Mouse (Mus musculus): ENCODE measurements around the gene Sdad1. TPM values are rescaled to one million over a fixed set of nuclear protein-coding genes. Genes with fewer than 3 reads are reported as not detected.

The Sdad1 gene
- total RNA-seq, 2 experiments from 2014 or later: 18.6 to 20.2 TPM

- no peak for DNase-seq (ENCODE audit: low spot score in 2 of 2)
- intact Hi-C loops (cut with DNase I): no loop called here
Measured at GRCm38 (mm10) chr5:92318596-92318995, 8.3 kb upstream of the Sdad1 start.

GRCm38 (mm10) chr5:92318119-92318518, 7.8 kb upstream of the Sdad1 start:
- no peak for DNase-seq (ENCODE audit: low spot score in 2 of 2)
- intact Hi-C loops (cut with DNase I): no loop called here

DNA sequence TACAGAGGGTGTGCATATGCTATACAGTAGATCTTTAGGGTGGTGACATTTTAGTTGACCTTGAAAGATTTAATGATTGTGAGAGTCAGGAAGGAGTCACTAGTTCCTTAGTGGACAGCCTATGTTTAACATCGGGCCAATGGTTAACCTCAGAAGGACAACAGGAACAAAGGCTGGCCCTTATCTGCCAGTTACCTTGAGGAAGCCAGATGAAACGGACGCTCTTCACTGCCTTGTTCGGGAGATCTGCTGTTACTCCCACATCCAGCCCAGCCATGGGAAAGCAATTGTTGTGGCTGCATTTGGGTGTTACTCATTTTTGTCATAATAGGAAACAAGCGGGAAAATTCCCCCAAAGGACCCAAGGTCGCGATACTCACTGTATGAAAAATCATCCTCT, 3.5 kb upstream of the Sdad1 start:
- DNase-seq (ENCODE audit: low spot score in 2 of 2): no peak
- intact Hi-C loops (cut with DNase I): no loop called here

- peak; percentile 95 to 96 for DNase-seq (ENCODE audit: low spot score in 2 of 2)
- intact Hi-C loops (cut with DNase I): loop anchor here (1.0 kb wide), 1 partner anchor 69 kb away; no protein-coding TSS in a partner anchor
Measured at GRCm38 (mm10) chr5:92312046-92312715, 1.9 kb upstream of the Sdad1 start.

DNA sequence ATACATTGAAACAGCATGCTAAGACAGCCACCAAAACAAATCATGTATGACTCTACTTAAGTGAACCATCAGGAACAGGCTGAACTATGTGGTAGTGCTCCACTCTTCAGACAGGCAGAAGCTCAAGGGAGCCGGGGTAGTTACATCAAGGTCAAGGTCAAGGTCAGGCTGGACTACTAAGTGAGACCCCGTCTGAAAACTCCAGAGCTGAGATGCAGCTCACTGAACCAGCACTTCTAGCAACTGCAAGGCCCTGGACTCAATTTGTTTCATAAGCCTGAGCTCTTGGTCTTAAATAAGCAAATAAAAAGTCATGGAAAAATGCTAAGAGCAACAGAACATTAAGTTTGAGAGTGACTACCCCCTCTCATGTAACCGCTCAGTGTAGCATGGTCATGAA, 6.0 kb downstream of the Sdad1 start:
- DNase-seq (ENCODE audit: low spot score in 2 of 2): no peak
- intact Hi-C loops (cut with DNase I): no loop called here

GRCm38 (mm10) chr5:92302149-92302840, 8.0 kb downstream of the Sdad1 start:
- intact Hi-C loops (cut with DNase I): no loop called here
- DNase-seq (ENCODE audit: low spot score in 2 of 2): no peak

GRCm38 (mm10) chr5:92294525-92294924, 15.8 kb downstream of the Sdad1 start:
- intact Hi-C loops (cut with DNase I): loop anchor here (10.0 kb wide), 1 partner anchor 100 kb away; no protein-coding TSS in a partner anchor
- no peak for DNase-seq (ENCODE audit: low spot score in 2 of 2)

GRCm38 (mm10) chr5:92291652-92292414, 18.4 kb downstream of the Sdad1 start:
- intact Hi-C loops (cut with DNase I): loop anchor here (10.0 kb wide), 1 partner anchor 97 kb away; no protein-coding TSS in a partner anchor
- DNase-seq (ENCODE audit: low spot score in 2 of 2): no peak

DNA sequence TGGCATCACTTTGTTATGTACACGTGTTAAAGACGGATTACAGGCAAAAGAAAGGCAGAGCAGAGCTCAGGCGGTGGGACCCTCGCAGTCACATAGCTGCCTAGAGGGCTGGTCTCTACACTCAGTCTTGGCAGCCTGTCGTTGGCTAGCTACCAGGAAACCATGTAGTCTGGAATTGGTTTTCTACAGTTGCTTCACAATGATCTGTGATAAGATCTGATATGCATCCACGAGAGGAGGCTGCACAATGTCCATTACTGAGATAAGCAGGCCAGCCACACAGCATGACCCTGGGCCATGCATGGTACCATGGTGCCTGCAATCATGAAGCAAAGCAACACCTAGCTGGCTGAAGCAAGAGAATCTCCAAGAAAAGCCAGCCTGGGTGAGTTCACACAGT, 22.4 kb downstream of the Sdad1 start:
- DNase-seq (ENCODE audit: low spot score in 2 of 2): no peak
- intact Hi-C loops (cut with DNase I): no loop called here

- intact Hi-C loops (cut with DNase I): no loop called here
- DNase-seq (ENCODE audit: low spot score in 2 of 2): no peak
Measured at GRCm38 (mm10) chr5:92283107-92283506, 27.2 kb downstream of the Sdad1 start.

DNA sequence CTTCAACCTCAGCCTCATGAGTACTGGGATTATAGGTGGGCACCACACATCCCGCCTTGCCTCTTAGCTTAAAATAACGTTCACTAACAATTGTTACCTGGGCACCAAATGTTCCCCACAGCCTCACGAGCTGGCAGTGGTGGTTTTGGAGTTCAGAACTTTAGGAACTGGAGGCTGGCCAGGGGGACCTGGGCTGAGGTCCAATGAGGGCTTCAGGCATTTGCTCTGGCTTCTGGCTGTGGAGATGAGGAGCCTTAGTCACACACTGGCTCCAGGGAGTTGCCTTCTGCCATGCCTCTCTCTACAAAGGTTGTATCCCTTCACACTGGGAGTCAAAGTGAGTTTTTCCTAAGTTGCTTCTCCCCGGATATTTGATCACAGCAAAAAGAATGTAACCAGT, 27.7 kb downstream of the Sdad1 start:
- DNase-seq (ENCODE audit: low spot score in 2 of 2): no peak
- intact Hi-C loops (cut with DNase I): no loop called here

- intact Hi-C loops (cut with DNase I): no loop called here
- no peak for DNase-seq (ENCODE audit: low spot score in 2 of 2)
Measured at GRCm38 (mm10) chr5:92278942-92279537, 31.2 kb downstream of the Sdad1 start.

- peak; percentile 68 to 73 for DNase-seq (ENCODE audit: low spot score in 2 of 2)
- intact Hi-C loops (cut with DNase I): no loop called here
Measured at GRCm38 (mm10) chr5:92277437-92278394, 32.6 kb downstream of the Sdad1 start, which contains the start of gene Naaa. TSS of gene Naaa (minus strand) at chr5:92278170.

DNA sequence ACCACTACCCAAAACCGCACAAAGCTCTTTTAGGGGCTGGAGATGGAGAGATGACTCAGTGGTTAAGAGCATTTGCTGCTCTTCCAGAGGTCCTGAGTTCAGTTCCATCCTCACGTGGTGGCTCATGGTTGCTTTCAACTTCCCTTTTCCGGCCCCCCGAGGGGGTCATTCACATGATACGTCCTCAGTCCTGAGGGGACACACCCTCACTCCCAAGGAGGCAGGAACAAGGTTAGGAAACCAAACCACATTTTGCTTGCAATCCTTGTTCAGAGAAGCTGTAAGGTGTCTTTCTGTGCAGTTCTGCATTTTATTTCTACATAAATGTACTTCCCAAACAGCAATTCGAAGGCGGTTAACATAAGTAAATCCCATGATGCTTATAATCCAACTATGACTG, 39.8 kb downstream of the Sdad1 start:
- intact Hi-C loops (cut with DNase I): no loop called here
- no peak for DNase-seq (ENCODE audit: low spot score in 2 of 2)

DNA sequence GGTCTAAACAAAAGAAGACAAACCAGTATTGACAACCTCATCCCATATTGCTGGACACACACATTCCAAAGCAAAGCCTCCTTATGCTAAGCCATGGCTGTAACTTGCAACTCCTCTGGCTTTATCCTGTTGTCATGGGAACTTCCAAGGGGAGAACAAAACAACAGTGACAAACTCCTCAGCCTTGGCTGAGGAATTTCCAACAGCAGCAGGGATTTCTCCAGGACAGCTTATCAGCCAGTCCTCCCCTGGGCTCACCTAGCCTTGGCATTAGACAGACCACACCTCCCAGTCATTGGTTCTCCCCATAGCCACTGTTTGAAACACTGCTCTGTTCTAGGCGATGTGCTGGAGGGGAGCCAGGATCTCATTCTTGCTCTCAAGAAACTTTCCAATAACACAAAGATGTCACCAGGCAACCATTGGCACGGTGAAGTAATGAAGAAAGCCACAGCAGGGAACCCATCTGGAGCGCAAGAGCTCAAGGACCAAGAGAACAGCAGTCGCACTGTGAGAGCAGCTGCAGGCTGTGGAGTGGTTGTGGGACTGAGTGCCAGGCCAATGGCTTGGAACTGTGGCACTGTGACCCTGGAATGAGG, 46.4 kb downstream of the Sdad1 start:
- DNase-seq (ENCODE audit: low spot score in 2 of 2): peak; percentile 80 to 93
- intact Hi-C loops (cut with DNase I): no loop called here

DNA sequence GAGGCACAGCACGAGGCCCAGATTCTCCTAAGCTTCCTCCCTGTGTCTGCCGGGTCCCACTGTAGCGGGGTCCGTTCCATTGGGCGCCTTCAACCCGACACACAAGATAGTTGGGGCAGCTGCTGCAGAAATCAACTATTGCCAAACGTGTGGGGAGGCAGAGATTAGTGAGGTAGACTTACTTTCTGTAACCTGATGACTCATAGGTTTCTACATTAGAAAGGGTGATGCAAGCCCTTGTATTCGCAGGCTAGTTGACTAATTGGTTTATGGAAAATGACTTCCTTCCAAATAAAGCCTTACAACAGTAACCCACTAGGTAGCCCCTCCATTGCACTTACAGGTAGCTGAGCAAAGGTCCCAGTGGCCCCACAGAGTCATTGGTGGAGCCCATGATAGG, 47.6 kb downstream of the Sdad1 start:
- no peak for DNase-seq (ENCODE audit: low spot score in 2 of 2)
- intact Hi-C loops (cut with DNase I): no loop called here

GRCm38 (mm10) chr5:92256218-92256617, 54.1 kb downstream of the Sdad1 start, which contains the start of gene Ppef2:
TSS of gene Ppef2 (minus strand) at chr5:92256278.
- intact Hi-C loops (cut with DNase I): no loop called here
- DNase-seq (ENCODE audit: low spot score in 2 of 2): no peak

DNA sequence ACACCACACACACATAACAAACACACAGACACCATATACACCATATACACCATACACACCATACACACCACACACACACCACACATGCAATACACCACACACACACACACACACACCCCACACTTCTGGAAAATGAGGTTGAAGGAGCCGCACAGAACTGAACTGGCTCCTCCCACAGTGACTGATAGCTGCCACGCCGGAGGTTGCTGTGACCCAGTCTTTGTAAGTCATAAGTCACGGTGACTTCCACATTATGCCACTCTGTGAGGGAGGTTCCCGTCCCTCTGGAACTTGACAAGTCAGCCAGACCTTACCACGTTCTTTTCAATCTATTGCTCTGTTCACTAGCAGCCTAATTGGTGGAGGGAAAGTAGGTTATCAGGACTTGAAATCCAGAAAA, 55.8 kb downstream of the Sdad1 start:
- DNase-seq (ENCODE audit: low spot score in 2 of 2): no peak
- intact Hi-C loops (cut with DNase I): no loop called here

Measured in left cerebral cortex, postnatal 14 days (tissue).